Mouse (Mus musculus): ENCODE measurements at regions not wholly inside any gene's neighbourhood (a gene's known extent, or its start where the extent isn't known, plus 50 kb on each side); places are given as distances from the start of the nearest gene placed in this dataset.

DNA sequence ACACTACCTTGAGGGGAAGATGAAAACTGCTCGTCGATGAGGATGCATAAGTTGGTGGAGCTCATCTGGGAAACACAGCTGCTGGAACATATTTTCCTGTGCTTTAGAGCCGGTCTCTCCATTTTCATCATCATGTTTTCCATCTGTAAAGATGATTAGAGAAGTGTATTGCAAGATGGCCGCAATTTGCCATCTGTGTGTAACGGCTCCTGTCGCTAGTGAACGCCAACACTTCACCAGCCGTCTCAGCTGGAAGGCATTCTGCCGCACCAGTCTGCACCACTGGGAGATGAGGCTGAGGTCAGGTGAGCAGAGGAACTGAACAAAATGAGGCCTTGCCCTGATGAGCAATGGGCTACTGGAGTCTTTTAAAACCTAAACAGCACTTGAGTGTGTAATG is 57.4 kb downstream of the Gm21962 start:
- no peak for ATAC-seq (ENCODE audit: insufficient read depth, low FRiP score)
- Histone ChIP-seq H3K4me3 (replicated peaks; ENCODE audit: low read length) (no peak overlapping the region), H3K9me3 (replicated peaks; ENCODE audit: control insufficient read depth, low read length) (no peaks in the 10 kb centered on the region), H3K4me1 (ENCODE audit: control insufficient read depth, insufficient read depth, low read length) (no peaks in the 10 kb centered on the region), H3K27ac (ENCODE audit: low read length) (no peak overlapping the region), H3K36me3 (ENCODE audit: control insufficient read depth, insufficient read depth, low read length) (no peaks in the 10 kb centered on the region), H3K9ac (ENCODE audit: low read length) (no peak overlapping the region), H3K27me3 (ENCODE audit: control insufficient read depth, insufficient read depth, low read length) (no peaks in the 10 kb centered on the region), H3K4me2 (ENCODE audit: low read depth, low read length) (no peak overlapping the region)
- 89% methylated on average over 9 of the region's 9 CpGs for WGBS

DNA sequence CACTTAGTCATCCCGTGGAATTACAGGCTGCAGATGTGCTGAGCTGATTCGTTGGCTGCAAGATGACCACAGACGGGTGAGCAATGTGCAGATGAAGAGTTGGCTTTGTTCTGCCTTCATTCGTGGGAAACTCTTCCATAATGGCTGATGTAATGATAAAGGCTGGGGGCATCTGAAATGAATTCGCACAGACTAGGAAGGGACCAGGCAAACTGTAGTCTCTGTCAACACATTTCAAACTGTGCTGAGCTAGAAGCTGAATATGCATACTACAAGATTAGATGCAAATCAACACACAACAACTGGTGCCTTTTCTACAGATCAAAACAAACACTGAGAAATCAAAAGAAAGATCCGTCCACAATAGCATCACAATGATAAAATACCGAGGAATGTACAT is 58.1 kb downstream of the Gm21962 start:
- WGBS: 68% methylated on average over 7 of the region's 7 CpGs
- no peaks in the 10 kb centered on the region for H3K27me3 ChIP-seq (ENCODE audit: control insufficient read depth, insufficient read depth, low read length)
- no peak overlapping the region for H3K27ac ChIP-seq (ENCODE audit: low read length)
- no peaks in the 10 kb centered on the region for H3K4me1 ChIP-seq (ENCODE audit: control insufficient read depth, insufficient read depth, low read length)
- H3K4me2 ChIP-seq (ENCODE audit: low read depth, low read length): no peak overlapping the region
- H3K36me3 ChIP-seq (ENCODE audit: control insufficient read depth, insufficient read depth, low read length): no peaks in the 10 kb centered on the region
- H3K9me3 ChIP-seq (replicated peaks; ENCODE audit: control insufficient read depth, low read length): no peaks in the 10 kb centered on the region
- H3K4me3 ChIP-seq (replicated peaks; ENCODE audit: low read length): no peak overlapping the region
- H3K9ac ChIP-seq (ENCODE audit: low read length): no peak overlapping the region
- ATAC-seq (ENCODE audit: insufficient read depth, low FRiP score): no peak

DNA sequence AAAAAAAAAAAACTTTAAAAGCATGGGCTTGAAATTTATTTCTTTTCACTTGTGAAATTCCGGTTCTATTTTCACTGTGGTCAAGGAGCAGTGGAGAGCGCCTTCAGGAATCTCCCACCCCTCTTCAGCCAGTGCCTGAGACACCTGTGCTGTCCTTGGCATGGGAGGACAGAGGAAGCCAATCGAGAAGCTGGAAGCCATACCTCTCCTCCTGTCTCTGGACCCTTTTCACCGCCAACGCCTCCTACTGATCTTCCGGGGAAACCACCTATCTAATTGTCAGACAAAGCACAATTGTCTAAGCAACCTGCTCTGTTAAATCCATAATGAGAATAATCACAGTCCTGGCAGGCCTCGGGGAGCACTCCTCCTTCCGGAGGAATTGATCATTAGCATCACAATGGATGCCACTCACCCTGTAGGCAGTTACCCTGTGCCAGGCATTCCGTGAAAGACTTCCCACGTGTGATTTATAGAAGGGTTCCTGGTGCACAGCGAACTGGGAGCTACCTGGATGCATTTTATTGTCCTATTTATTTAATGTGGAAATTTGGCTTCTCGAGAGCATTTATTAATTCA is 66.0 kb downstream of the Gm21962 start:
- Histone ChIP-seq H3K36me3 (ENCODE audit: control insufficient read depth, insufficient read depth, low read length) (no peaks in the 10 kb centered on the region), H3K27ac (ENCODE audit: low read length) (no peak overlapping the region), H3K9me3 (replicated peaks; ENCODE audit: control insufficient read depth, low read length) (no peaks in the 10 kb centered on the region), H3K9ac (ENCODE audit: low read length) (no peak overlapping the region), H3K27me3 (ENCODE audit: control insufficient read depth, insufficient read depth, low read length) (no peaks in the 10 kb centered on the region), H3K4me2 (ENCODE audit: low read depth, low read length) (no peak overlapping the region), H3K4me3 (replicated peaks; ENCODE audit: low read length) (no peak overlapping the region), H3K4me1 (ENCODE audit: control insufficient read depth, insufficient read depth, low read length) (no peaks in the 10 kb centered on the region)
- 62% methylated on average over 12 of the region's 12 CpGs for WGBS
- no peak for ATAC-seq (ENCODE audit: insufficient read depth, low FRiP score)

DNA sequence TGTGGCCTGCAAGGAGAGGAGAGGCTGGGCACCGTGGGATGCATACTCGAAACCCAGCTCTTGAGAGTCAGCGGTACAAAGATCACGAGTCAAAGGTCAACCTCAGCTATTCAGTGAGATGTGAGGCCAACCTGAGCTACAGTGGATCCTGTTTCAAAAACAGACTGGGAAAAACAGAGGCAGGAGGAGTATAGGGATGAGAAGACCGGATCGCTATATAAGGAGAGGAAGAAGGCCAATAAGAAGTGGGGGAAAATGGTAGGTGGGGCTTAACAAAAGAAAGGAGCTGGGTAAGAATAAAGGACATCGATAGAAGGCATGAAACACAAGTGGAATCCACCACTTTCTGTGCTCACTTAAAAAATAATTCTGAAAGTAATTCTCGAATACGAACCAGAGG is 70.2 kb downstream of the Gm21962 start:
- Histone ChIP-seq H3K4me2 (ENCODE audit: low read depth, low read length) (no peak overlapping the region), H3K27me3 (ENCODE audit: control insufficient read depth, insufficient read depth, low read length) (no peaks in the 10 kb centered on the region), H3K4me1 (ENCODE audit: control insufficient read depth, insufficient read depth, low read length) (no peaks in the 10 kb centered on the region), H3K9me3 (replicated peaks; ENCODE audit: control insufficient read depth, low read length) (no peaks in the 10 kb centered on the region), H3K36me3 (ENCODE audit: control insufficient read depth, insufficient read depth, low read length) (no peaks in the 10 kb centered on the region), H3K27ac (ENCODE audit: low read length) (no peak overlapping the region), H3K9ac (ENCODE audit: low read length) (no peak overlapping the region), H3K4me3 (replicated peaks; ENCODE audit: low read length) (no peak overlapping the region)
- no peak for ATAC-seq (ENCODE audit: insufficient read depth, low FRiP score)
- 80% methylated on average over 9 of the region's 9 CpGs for WGBS

DNA sequence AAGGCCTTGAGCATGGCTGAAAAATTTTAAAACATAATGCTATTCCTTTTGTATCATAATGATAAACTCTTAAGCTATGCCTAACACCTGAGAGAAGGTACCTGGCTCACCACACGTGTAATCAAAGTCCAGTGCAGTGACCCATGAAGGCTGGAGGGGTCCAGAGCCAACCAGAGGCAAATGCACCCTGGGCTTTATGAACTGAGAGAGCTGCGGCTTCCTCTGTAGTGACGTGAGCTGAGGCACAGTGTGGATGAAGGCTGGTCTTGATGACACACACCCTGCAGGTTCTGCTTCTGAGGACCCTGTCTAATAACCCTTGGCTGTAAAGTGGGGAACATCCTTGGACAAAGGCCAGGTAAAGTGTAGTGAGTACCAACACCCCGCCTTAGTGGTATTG is 70.8 kb downstream of the Gm21962 start:
- Histone ChIP-seq H3K27ac (ENCODE audit: low read length) (no peak overlapping the region), H3K4me1 (ENCODE audit: control insufficient read depth, insufficient read depth, low read length) (no peaks in the 10 kb centered on the region), H3K9ac (ENCODE audit: low read length) (no peak overlapping the region), H3K4me3 (replicated peaks; ENCODE audit: low read length) (no peak overlapping the region), H3K9me3 (replicated peaks; ENCODE audit: control insufficient read depth, low read length) (no peaks in the 10 kb centered on the region), H3K27me3 (ENCODE audit: control insufficient read depth, insufficient read depth, low read length) (no peaks in the 10 kb centered on the region), H3K4me2 (ENCODE audit: low read depth, low read length) (no peak overlapping the region), H3K36me3 (ENCODE audit: control insufficient read depth, insufficient read depth, low read length) (no peaks in the 10 kb centered on the region)
- ATAC-seq (ENCODE audit: insufficient read depth, low FRiP score): no peak
- 85% methylated on average over 4 of the region's 4 CpGs for whole genome bisulfite sequencing

DNA sequence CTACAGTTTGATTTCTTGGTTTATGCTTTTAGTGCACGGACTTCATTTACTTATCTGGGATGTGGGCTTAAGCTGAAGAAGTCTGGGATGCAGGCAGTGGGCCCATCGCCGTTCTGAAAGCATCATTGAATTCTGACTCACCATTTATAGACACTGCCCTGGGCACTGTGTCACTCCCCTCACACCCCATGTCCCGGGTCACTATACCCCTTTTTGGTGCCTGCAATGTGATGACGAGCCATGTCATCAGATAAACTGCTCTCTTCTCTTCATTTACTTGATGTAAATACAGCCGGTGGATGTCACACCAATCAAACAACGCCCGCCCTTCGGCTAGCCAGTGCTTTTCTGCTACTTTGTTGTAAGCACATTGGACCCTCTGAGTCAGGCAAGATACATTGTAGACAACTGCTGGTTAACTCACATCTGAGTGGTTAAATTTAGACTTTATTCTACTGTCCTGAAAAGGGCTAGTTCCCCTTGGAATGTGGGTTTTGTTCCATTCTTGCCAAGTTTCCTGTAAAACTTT is 80.5 kb downstream of the Gm21962 start:
- Histone ChIP-seq H3K4me1 (ENCODE audit: control insufficient read depth, insufficient read depth, low read length) (peaks cover 4% of the 10 kb centered on the region; the same call in 1 of the 2 replicates), H3K27ac (ENCODE audit: low read length) (no peak overlapping the region), H3K36me3 (ENCODE audit: control insufficient read depth, insufficient read depth, low read length) (no peaks in the 10 kb centered on the region), H3K9me3 (replicated peaks; ENCODE audit: control insufficient read depth, low read length) (no peaks in the 10 kb centered on the region), H3K4me2 (ENCODE audit: low read depth, low read length) (no peak overlapping the region), H3K27me3 (ENCODE audit: control insufficient read depth, insufficient read depth, low read length) (no peaks in the 10 kb centered on the region), H3K4me3 (replicated peaks; ENCODE audit: low read length) (no peak overlapping the region), H3K9ac (ENCODE audit: low read length) (no peak overlapping the region)
- ATAC-seq (ENCODE audit: insufficient read depth, low FRiP score): no peak
- WGBS: 80% methylated on average over 9 of the region's 9 CpGs

DNA sequence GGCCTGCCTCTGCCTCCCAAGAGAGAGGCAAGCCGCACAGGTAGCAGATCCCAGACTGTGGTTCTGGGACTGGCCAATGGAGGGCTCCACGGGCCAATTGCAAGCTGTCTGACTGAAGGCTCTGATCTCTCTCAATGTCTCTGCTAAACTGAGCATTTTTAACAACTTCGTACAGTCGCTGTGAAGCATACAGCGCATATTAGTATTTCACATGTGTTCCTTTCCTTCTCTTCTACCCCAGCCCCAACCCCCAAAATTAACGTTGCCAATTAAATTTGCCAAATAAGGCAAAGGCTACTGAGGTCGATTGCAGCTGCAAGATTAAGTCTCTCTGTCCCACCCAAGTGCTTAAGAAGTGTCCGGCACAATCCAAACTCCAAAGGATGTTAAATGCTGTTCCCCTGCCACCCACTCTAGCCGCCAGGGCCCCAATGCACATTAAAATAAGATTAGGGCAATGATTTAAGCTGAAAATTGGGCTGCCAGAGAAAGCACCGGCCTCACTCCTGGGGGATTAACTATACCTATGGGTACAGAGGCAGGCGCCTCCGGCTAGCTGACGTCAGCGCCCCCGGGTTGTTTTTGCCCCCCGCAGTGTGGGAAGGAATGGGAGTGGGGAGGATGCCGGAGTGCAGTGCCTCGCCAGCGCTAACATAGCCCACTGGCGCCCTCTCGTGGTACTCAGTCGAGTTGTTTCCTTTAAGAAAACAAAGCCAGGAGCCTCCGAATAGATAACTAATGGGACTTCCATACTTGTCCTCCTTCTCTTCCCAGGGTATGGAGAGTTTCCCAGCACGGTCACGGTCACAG is 81.3 kb downstream of the Gm21962 start:
- Histone ChIP-seq H3K27ac (ENCODE audit: low read length) (no peak overlapping the region), H3K27me3 (ENCODE audit: control insufficient read depth, insufficient read depth, low read length) (no peaks in the 10 kb centered on the region), H3K4me1 (ENCODE audit: control insufficient read depth, insufficient read depth, low read length) (peaks cover 4% of the 10 kb centered on the region; the same call in 1 of the 2 replicates), H3K4me3 (replicated peaks; ENCODE audit: low read length) (peak overlapping the region; percentile 41), H3K4me2 (ENCODE audit: low read depth, low read length) (peak overlapping the region; percentile 57), H3K9me3 (replicated peaks; ENCODE audit: control insufficient read depth, low read length) (no peaks in the 10 kb centered on the region), H3K9ac (ENCODE audit: low read length) (peak overlapping the region; percentile 48), H3K36me3 (ENCODE audit: control insufficient read depth, insufficient read depth, low read length) (no peaks in the 10 kb centered on the region)
- 19% methylated on average over 25 of the region's 25 CpGs for WGBS
- ATAC-seq (ENCODE audit: insufficient read depth, low FRiP score): peak; percentile 79

DNA sequence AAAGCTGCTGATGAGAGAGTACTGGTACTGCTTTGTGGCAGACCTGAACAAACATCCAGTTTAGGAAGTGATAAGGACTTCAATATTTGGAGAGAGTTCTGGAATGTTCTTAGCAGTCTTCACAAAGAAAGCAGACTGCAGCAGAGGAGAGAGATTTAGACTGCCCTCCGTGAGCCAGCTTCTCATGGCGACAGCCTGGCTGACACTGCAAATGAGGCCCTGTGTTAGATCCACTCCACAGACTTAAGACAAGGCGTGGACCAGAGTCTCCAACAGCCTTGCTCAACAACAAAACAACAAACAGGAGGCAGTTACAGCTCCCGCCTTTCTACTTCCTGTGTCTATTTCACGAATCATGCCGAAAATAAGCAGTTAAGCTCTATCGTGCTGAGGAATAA is 81.9 kb downstream of the Gm21962 start:
- peak overlapping the region; percentile 41 for H3K4me3 ChIP-seq (replicated peaks; ENCODE audit: low read length)
- WGBS: 45% methylated on average over 7 of the region's 7 CpGs
- no peaks in the 10 kb centered on the region for H3K9me3 ChIP-seq (replicated peaks; ENCODE audit: control insufficient read depth, low read length)
- peaks cover 4% of the 10 kb centered on the region; the same call in 1 of the 2 replicates for H3K4me1 ChIP-seq (ENCODE audit: control insufficient read depth, insufficient read depth, low read length)
- no peaks in the 10 kb centered on the region for H3K27me3 ChIP-seq (ENCODE audit: control insufficient read depth, insufficient read depth, low read length)
- no peak for ATAC-seq (ENCODE audit: insufficient read depth, low FRiP score)
- H3K27ac ChIP-seq (ENCODE audit: low read length): no peak overlapping the region
- peak overlapping the region; percentile 48 for H3K9ac ChIP-seq (ENCODE audit: low read length)
- H3K4me2 ChIP-seq (ENCODE audit: low read depth, low read length): peak overlapping the region; percentile 57
- H3K36me3 ChIP-seq (ENCODE audit: control insufficient read depth, insufficient read depth, low read length): no peaks in the 10 kb centered on the region

DNA sequence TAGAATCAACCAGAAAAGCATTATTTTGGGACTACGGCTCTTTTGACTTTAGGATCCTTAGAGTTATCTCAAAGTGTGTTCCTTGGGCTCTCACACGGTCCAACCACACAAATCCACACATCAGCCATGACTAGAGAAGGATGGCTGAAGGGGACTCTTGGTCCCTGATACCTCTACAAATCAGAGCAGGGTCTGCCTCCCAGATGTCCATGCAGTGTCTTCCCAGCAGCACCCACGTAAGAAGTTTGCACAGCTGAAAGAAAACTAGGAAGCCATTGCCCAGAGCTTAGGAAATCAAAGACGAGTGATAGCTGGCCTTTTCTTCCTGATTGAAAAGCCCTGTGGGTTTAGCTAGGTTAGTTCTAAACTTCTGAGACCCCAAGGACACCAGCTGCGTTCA is 84.1 kb downstream of the Gm21962 start:
- ATAC-seq (ENCODE audit: insufficient read depth, low FRiP score): no peak
- H3K9ac ChIP-seq (ENCODE audit: low read length): no peak overlapping the region
- peaks cover 4% of the 10 kb centered on the region; the same call in 1 of the 2 replicates for H3K4me1 ChIP-seq (ENCODE audit: control insufficient read depth, insufficient read depth, low read length)
- no peak overlapping the region for H3K27ac ChIP-seq (ENCODE audit: low read length)
- no peaks in the 10 kb centered on the region for H3K36me3 ChIP-seq (ENCODE audit: control insufficient read depth, insufficient read depth, low read length)
- no peaks in the 10 kb centered on the region for H3K9me3 ChIP-seq (replicated peaks; ENCODE audit: control insufficient read depth, low read length)
- H3K4me3 ChIP-seq (replicated peaks; ENCODE audit: low read length): no peak overlapping the region
- H3K4me2 ChIP-seq (ENCODE audit: low read depth, low read length): no peak overlapping the region
- no peaks in the 10 kb centered on the region for H3K27me3 ChIP-seq (ENCODE audit: control insufficient read depth, insufficient read depth, low read length)
- WGBS: 84% methylated on average over 5 of the region's 5 CpGs

All from stomach, embryonic 16.5 days (tissue).